Mouse (Mus musculus) kidney, adult 18-20 months (tissue): ENCODE results near the gene Nfib.
A peak's percentile ranks its signal among the peaks of the same experiment; 100 is the strongest.

ENCODE experiments used
- DNase-seq: peaks from one replicate; pipeline ENCODE4 v3.0.0; 2021

Nfib gene

DNA sequence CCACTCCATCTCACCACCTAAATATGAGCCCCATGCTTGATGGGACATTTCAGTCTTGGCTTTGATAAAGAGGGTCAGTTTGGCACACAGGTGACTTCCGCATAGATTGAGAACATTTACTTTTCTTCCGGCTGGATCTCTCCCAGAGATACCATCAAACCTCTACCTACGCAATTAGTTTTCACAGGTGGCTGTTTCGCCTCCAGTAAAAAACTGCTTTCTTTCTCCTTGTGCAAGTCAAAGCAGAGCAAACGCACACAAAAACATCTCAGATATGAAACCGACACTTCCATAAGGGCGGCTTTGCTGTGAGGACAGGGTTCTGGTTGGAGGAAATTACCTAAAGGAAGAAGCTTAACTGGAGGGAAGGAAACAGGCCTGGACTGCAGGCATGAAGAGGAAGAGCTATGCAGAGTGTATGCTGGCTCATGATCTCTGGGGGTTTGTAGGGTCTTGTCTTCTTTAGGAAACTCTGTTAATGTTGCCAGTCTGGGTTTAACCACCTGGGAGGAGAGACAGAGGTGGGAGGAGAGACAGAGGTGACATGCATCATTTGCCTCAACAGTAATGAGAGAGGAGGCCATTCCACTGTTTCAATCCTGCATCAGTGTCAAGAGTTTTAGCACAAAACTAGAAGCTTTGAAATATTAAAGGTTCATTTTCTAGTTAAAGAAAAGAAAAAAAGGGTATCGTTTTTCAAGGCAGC lies 249.8 kb downstream of the Nfib start:
- no peak for DNase-seq

DNA sequence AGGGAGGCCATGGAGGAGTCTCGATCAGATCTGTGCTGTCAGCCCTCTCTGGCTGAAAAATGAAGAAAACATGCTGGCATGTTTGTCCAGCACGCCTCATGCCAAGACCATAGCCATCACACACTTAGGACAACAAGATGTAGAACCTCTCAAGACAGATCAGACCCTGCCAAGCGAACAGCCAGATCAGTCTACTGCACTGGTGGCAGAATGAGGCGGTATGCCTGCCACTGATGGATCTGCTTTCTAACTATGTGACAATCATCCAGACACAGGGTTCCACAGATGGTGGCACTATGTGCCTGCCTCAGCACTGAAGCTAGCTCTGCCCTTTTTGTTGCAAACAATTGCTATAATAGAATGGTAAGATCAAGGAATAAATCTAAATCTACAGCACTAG lies 250.6 kb downstream of the Nfib start:
- no peak for DNase-seq

DNA sequence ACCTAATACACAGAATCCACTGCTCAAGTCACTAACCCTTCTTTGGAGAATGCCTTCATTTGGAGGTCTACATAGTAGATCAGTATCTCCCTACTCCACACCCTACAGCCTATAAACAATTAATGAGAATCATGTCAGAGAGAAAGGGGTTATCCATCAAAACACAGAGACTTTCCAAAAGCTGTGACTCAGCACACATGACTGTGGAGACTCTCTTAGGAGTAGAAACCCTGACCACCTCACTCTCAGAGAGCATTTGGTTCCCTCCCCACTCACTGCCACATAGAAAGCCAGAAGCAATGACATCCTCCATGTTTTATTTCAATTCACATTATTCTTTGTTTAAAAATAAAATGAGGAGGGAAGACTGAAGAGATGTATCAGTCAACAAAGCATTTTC lies 252.2 kb downstream of the Nfib start:
- no peak for DNase-seq

DNA sequence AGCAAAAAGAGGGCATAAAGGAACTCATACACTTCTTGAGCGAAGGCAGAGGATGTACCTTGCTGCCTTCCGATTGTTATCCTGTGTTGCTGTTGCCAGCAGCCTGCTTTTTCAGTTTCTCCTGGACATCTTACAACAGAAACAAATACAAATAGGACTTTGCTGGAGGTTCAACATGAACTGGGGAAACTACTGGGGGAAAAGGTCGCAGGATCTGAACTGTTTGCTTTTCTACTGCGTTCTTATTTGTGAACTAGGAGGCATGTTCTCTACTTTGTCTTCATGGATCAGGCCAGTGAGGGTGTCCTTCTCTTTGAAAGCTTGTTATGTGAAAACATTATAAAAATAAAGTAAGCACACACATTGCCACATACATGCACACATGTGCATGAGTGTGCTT lies 252.6 kb downstream of the Nfib start:
- no peak for DNase-seq

DNA sequence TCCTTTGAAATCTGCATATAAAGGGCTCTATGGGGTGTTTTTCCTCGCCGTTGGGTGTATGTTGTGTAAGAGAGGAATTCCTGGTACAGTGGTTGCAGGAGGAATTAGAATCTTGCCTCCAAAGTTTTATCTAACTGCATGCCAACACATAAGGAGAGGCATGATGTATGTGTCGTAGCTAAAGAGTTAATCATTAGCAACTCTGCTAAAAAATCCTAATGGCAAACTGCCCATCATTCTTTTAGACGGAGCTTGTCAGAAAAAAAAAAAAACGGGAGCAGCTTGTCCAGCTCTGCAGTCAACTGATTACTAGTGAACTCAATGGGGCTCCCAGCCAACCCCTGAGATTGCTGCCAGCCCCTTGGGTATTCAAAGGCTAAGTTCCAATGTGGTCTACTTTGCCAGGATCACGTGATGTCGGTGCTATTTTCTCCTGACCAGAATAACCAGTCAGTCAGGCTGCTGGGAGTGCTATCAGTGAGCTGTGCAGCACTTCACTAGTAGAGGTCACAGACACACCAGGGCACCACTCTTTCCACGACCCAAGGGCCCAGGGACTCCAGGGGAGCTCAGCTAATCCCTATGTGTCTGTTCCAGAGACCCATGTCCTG lies 258.4 kb downstream of the Nfib start:
- DNase-seq: peak; percentile 90

DNA sequence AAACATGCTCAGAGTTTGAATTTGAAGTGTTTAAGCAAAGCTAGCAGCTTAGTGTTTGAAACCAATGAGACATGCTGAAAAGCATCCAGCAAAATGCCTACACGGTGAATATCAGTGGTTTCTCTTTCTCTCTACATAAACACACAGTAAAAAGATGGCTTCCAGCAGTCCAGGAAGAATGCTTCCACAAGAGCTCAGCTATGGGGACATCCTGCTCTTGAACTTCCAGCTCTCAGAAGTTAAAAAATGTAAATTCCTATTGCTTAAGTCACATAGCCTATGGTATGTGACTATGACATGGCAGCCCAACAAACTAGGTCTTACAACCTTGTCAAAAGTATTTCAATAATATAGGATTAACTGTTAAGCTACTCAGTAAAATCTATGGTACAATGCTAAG lies 261.5 kb downstream of the Nfib start:
- DNase-seq: no peak

DNA sequence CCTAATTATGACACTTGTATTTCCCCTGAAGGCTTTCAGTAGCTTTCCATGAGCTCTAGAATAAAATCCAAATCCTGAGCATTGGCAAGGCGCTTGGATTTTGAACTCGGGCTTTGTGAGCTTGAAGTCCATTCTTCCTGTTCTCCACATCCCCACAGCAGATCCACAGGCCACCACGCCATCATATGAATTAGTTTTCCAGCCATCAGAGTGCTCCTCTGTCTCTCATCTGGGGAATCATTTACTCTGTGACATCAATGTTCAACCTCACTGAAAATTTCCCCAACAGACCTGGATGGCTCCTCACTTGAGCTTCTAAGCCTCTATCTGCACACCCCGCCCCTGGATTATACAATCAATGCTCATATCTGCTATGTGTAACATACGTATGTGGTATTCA lies 262.1 kb downstream of the Nfib start:
- DNase-seq: no peak

DNA sequence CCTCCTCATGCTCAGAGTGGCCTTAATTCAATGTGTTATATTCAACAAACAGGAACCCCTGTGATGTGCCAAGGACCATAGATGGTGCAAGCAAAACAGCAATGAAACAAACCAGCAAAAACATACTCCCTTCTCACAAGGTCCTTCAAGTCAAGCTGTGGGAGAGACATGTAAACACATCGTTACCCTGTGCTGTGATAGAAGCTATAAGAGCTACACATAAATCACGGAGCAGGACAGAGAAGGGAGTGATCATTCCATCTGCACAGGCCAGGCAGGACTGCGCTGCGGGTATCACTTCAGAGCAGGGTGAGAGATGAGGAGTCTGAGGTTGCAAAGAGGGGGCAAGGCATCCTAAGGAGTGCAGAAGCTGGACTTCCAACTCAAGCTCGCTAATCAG lies 262.5 kb downstream of the Nfib start:
- DNase-seq: no peak

DNA sequence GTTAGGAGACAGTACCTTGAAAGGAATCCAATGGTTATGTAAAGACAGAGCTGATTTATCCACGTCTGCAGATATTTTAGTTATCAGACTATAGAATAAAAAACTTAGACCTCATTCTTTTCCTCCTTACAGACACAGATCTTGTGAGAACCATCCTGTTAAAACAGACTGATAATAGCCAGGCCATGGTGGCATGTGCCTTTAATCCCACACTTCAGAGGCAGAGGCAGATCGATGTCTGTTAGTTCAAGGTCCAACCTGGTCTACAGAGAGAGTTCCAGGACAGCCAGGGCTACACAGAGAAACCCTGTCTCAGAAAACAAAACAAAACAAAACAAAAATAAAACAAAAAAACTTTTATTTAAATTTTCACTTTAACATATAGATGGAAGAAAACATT lies 264.9 kb downstream of the Nfib start:
- no peak for DNase-seq

DNA sequence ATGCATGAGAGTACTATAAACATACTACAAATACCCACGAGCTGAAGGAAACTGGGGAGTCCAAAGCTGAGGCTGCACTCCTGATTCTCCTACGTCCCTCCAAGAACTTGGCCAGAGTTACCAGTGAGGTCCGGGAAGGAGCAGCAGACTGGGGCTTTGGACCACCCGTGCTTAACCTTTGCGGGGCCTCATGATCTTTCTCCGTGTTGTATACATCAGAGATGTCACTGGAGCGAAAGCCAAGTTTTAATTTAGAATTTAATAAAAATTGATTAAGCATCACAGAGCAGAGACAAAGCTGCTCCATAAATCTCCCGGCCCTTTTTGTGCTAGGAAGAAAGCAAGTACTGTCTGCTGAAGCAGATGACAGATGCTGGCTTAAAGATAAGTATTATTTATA lies 265.7 kb downstream of the Nfib start:
- no peak for DNase-seq

DNA sequence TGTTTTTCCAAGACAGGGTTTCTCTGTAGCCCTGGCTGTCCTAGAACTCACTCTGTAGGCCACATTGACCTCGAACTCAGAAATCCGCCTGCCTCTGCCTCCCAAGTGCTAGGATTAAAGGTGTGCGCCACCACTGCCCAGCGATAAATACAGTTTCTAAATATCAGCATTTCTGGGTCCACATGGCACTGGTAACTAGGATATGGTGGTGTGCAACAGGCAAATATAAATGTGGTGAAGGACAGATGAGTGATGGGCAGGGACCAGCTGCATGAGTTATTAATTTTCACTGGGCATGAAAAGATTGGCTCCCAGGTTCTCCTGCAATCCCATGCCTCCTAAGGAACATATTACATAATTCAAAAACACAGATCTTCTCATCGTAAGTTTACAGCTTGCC lies 266.9 kb downstream of the Nfib start:
- DNase-seq: no peak

DNA sequence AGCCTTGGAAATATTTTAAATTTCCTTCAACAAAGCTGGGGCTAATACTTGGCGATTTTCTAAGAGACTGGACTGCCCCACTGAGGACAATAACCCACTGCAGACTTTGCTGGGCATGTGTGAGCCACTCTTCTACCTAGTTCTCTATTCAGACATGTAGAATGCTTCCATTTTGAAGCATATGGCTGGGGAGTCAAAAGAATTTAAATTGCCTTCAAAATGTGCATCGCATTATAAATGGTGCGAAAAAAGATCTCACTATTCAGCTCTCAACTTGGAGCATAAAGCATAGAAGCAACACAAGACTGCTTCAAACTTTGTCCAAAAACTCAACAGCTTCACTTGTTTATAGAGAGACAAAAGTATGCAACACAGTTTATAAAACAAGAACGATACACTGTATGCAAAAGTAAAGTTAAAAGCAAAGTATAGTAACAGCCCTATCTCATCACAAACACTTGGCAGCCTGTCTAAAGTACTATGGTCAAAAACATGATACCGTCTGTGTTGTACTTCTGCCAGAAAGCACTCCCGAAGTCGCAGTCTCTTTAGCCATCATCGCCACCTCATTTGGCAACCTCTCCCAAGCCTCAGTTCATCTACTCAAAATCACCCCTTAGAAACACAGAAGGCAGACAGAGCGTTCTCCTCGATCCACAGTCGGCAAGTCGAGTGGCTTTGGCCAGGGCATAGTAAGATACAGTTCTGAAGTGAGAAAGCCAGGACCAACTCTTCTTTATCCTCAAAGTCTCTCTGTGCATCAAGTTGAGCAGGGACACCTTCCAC lies 267.8 kb downstream of the Nfib start:
- DNase-seq: no peak

DNA sequence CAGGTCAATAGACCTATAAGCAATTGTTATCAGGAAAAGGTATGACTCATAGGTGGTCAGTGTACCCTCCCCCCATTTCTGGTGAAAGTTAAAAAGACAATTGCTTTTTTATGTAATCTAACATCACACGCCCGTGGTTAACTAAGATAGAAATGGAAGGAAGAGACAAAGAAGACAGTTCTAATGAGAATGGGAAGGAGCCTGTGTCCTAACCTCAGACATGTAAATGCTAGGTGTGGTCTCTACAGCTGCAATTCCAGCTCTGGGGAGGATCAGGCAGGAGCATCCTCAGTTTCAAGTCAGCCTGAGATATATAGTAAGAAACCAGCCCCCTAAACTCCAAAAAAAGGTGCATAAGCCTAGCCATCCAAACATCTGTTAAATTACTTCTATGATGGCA lies 268.9 kb downstream of the Nfib start:
- no peak for DNase-seq

DNA sequence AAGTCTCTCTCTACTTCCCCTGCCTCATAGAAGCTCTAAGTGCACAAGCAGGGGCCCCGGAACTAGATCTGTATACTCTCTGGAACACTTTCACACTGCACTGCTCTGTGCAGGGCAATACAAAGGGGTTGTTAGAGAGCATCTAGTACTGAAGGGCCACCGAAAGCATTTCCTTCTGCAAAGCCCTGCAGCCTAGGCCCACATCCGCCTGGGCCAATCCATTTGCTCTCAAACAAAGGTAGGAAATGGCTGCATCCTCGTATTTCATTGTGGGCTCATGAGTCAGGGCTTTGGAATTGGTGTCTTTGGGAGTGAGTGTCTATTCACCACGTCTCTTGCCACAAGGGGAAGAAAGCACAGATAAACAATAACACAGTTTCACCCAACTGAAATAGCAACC lies 269.8 kb downstream of the Nfib start:
- DNase-seq: peak; percentile 41

DNA sequence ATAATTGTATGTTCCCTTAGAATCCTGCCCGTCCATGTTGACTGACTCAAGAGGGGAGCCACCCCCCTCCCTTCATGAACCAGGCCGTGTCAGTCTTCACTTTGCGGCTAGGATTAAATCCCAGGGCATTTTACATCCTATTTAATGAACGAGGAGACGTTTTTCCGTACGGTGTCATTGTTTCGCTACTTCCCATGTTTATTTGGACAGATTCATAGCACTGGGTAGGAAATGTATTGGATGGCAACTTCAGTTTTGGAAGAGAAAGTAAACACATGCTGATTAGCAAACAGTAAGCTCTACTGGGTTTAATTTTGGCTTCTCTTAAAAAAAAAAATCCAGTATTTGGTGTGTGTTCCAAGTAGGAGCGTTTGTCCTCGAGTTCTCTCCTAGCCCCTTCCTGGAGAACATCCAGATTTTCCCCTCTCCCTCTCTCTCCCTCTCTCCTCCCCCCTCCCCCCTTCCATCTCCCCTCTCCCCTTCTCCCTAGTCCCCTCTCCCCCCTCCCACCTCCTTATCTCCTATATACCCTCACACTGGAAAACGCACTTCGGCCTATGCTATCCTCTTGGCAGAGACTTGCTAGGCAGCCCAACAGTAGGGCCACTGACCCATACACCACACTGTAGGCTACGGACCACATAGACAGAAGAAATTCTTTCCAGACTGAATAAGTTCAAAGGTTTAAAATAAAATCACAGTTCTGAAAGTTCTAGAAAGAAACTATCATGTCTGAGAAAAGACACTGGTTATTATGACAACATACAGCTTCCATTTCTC lies 271.4 kb downstream of the Nfib start:
- no peak for DNase-seq

DNA sequence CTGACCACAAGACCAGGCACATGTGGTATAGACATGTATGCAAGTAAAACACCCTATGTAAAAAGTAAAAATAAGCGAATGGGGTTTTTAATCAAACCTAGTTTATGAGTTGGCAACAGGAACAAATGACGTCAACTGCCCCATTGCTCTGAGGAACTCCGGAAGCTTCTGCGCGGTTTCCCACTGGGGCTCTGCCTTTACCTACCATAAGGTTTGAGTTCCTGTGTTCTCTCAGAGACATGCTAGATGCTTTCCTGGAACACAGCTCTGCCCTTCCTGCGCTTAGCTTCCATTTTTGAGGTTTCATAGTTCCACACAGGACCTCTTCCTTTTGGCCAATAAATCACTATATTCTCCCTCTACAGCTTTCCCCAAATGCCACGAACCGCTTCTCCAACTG lies 273.7 kb downstream of the Nfib start:
- DNase-seq: no peak

DNA sequence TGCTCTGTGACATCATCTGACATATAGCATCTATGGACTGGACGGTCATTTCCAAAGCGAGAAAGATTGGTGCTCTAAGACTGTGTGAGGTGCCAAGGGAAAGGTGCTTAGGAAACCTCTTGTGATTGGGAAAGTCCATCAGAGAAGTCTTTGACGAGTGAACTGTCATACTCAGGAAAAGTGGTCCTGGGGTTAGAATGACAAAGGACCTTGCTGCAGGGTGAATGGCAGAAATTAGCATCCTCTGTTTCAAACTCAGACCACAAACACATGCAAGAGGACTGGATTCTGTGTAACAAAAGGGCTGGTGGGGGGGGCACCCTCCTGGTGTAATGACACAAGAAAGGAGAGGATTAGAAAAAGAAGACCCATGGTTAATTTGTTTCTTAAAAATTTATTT lies 274.7 kb downstream of the Nfib start:
- DNase-seq: no peak

DNA sequence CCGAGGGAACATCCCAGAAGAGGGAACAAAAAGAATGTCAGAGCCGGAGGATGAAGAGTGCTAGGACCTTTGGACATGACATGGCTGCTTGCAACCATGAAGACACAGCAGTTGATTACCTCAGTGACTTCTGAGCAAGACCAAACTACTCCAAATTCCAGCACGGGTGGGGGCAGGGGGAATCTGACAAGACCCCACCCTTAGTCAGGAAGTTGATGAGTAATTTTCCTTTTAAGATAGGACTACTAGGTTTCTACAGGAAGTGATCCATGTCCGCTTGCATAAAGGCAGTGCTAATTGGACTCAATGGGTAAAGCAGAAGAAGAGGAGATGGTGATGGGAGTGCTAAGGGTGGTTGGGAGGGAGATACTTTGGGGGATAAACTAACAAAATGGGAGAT lies 279.3 kb downstream of the Nfib start:
- DNase-seq: no peak

DNA sequence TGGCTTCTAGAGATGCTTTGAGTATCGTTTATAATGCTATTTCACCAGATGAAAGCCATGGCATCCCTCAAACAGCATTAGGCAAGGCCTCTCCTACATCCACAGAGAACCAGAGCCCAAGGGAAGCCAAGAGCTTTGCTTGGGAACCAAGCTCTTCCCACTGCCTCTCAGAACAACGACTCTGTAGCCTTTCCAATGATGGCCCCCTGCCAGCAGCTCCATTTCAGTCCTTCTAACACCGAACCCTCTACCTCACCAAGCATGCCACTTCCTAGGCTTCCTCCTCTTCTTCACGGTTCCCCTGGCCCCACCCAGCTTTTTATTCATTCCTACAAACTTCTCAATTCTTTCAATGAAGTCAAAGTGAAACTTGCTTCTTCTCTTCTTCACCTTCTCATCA lies 287.3 kb downstream of the Nfib start:
- no peak for DNase-seq

DNA sequence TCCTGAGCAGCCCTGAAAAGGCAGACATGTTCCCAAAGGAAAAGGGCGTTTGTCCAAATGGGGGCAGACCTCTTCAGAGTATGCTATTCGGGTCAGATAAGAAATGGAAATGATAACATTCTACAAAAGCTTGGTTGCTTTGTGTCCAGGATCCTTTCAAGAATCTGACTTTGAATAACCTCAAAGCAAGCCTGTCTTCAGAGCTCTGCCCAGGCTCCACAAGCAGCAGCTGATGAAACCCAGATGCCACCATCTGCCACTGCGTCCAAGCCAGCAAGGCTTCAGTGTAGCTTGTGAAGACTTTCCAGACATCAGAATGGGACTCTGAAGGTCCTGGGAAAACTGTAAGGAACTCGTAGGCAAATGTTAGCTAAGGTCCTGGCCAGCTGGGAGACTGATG lies 289.7 kb downstream of the Nfib start:
- no peak for DNase-seq

DNA sequence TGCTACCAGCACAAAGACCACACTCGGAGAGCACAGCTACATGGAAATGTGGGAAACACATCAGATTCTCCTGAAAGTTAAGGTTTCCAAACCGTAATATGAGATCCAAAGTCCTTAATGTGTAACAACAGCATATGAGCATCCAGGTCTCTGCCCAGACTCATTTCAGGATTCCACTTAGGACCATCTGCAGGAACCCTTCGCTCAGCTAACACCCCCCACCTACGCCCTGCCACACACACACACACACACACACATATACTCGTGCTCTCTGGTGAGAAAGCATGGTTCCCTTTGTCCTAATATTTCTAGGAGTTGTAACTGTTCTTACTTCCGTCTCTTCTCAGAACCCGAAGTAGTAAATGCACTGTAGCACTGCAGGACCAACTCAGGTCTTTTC lies 292.9 kb downstream of the Nfib start:
- no peak for DNase-seq

DNA sequence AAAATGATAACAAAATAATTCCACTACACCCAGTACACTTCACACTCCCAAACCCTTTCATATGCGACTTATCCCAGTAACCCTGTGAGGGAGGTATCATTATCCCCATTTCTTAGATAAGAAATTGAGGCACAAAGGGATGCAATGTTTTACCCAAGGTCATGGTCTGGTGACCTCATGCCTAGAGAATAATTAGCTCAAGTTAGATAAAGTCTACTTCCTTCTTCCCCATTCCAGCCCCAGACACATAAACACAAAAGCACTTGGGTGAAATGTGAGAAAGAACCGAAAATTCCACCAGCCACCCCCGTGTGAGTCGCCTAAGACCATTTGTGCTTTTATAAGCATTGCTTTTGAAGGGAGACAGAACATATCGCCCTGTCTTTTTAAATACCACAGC lies 293.6 kb downstream of the Nfib start:
- no peak for DNase-seq
